Mouse (Mus musculus) heart, adult 8-10 months (tissue): ENCODE measurements around the gene Eef1akmt3. TPM values are rescaled to one million over a fixed set of nuclear protein-coding genes. Genes with fewer than 3 reads are reported as not detected.
"Not testable (repeated sequence)": the region's sequence is repeated elsewhere in the genome, so short reads cannot be mapped to it uniquely, and the experiment has no call there.

Experiments
- DNase-seq: peaks from one replicate; pipeline ENCODE4 v3.0.0; 2022; ENCODE audit warnings: low spot score
- total RNA-seq, 4 experiments: library from RNA; stranded (reverse); gene quantifications; 2 replicates each; pipeline ENCODE4 v1.2.4; 2022

The Eef1akmt3 gene
- total RNA-seq: not detected

DNA sequence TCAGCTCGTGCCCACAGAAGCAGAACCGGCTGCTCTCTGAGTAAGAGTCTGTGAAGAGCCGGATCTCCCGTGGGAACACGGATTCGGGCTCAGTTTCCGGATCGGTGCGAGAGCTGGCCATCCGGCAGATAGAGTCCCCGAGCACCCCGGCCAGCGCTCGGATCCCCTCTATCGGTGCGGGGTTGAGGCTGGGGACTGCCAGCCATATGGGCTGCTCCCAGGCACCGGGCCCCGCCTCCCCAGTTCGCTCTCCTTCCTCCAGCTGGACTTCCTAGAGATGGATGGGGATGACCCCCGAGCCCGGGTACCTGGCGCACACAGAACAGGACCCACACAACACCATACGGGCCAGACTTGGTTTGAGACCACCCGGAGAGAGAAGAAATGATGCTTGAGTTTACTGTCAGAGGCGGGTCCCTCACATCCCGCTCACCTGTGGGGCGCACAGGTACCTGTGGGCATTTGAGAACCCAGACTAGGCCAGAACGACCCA is at the start of gene Eef1akmt3, which contains the start of gene Mettl1:
TSS of gene Eef1akmt3 (minus strand) at position 240 of the 493 bp plus-strand sequence.
TSS of gene Mettl1 (plus strand) at position 141 of the 493 bp plus-strand sequence.
- no peak for DNase-seq

DNA sequence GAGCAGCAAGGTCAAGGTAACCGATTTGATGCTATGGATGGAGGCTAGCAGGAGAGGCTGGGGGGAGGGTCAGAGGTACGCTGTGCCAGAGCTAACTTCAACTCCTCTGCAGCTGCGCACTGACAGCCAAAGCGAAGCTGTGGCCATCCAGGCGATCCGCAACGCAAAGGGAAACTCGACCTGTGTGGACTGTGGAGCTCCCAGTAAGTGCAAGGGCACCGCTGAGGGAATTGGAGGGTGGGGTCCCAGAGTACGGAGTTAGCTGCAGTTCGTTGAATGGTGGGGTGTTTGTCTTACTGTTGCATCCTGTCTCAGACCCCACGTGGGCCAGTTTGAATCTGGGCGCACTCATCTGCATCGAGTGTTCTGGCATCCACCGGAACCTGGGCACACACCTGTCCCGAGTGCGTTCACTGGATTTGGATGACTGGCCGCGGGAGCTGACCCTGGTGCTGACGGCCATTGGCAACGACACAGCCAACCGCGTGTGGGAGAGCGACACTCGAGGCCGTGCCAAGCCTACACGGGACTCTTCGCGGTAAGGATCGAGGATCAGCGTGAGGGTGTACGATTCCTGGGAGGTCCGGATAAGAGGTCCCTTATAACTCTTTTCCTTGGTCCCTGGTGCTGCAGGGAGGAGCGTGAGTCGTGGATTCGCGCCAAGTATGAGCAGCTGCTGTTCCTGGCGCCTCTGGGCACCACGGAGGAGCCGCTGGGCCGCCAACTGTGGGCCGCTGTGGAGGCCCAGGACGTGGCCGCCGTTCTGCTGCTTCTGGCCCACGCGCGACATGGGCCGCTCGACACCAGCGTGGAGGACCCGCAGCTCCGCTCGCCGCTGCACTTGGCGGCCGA is 49.5 kb upstream of the Eef1akmt3 start:
- DNase-seq: no peak

GRCm38 (mm10) chr10:127085633-127086032 is 44.3 kb upstream of the Eef1akmt3 start:
- no peak for DNase-seq

GRCm38 (mm10) chr10:127085052-127085451 is 43.7 kb upstream of the Eef1akmt3 start:
- DNase-seq: no peak

DNA sequence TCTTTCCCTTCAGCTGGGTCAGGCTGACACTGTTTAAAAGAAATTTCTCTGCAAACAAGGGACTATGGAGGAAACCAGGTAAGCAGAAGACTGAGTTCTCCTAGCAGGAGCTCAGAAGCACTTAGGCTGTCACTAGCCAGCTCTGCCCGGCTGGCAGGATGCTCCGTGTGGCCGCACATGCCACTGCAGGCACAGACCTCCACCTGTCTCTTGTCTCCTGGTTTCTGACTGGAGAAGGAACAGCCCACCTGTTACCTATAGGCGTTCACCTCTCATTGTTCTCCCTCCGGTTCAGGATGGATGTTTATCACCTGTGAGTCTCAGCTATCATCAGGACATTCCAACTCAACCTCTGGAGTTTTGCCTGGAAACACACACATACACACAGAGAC is 42.6 kb upstream of the Eef1akmt3 start:
- no peak for DNase-seq

- no peak for DNase-seq
Observed at GRCm38 (mm10) chr10:127083292-127083914, 42.1 kb upstream of the Eef1akmt3 start.

DNA sequence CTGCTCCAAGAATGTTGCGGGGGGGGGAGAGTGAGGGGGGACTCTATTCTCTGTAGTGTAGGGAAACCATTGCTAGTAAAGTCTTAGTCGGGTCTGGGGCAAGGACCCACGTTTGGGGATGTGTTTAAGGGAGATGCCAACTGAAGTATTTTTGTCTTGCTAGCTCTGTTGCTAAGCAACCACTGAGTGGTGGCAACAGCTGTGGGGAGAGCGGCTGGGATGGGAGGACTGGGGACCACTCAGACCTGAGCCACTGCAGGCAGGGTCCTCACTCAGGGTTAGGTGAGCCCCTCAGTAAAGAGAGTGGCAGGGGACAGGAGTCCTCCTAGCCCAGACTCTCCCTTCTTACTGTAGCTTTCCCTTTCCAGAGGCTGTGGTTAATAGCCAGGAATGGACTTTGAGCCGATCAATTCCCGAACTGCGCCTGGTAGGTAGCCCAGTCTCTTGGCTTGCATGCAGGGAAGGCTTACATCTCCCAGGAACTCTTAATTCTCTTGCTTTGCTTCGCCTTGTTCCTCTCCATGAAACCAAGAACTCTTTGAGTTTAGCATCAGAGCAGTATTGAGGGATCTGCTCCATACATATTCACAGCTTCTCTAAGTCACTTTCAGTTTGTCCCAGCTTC is 40.8 kb upstream of the Eef1akmt3 start:
- no peak for DNase-seq

GRCm38 (mm10) chr10:127080901-127081780 is 39.8 kb upstream of the Eef1akmt3 start:
- DNase-seq: peak; percentile 65

DNA sequence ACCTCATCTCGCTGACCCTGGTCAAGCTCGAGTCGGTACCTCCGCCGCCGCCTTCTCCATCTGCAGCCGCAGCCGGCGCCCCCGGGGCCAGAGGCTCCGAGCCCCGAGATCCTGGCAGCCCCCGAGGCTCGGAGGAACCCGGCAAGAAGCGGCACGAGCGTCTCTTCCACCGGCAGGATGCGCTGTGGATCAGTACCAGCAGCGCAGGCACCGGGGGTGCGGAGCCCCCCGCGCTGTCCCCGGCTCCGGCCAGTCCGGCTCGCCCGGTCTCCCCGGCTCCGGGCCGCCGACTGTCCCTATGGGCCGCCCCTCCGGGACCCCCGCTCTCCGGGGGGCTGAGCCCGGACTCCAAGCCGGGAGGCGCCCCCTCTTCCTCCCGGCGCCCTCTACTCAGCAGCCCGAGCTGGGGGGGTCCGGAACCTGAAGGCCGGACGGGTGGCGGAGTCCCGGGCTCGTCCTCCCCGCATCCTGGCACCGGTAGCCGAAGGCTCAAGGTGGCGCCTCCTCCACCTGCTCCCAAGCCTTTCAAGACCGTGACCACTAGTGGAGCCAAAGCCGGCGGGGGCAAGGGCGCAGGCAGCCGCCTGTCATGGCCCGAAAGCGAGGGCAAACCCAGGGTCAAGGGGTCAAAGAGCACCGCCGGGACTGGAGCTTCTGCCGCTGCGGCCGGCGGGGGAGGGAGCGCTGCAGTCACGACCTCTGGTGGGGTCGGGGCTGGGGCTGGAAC is 38.5 kb upstream of the Eef1akmt3 start:
- no peak for DNase-seq

DNA sequence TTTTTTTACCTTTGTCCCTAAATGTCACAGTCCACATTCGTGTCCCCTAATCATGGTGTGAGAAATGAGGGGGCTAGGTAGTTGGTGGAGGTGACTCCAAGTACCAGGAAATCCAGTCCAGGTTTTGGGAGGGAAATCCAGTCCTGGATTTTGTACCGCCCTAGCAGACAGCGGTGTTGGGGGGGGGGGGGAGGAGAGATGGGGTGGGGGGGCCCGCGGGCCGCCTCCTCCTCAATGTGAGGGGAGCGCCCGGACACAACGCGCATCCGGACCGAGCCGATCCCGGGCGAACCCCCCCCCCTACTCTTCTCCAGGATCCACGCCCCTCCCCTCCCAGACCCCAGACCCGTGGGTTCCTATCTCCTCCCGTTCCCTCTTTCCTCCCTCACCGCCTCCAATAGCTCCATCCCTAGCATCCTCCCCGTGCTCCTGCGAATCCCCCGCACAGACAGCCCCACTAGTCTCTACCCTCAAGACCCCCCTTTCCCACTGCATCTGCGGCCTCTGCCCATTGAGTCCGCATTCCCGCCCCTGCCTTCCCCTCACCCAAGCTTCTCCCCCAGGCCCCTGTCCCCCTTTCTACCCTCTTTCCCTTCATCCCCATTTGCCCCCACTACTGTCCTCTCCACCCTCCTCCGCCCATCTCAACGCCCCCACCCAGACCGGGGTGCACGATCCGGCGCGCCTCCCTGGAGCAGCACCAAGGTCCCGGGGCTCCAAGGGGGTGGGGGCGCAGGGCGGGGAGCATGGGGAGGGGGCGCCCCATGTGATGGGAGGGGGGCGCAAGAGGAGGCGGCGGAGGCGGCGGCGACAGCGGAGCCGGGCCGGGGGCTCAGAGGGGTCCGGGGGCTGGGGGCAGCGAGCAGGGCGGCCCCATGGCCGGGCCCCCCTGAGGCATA is 37.6 kb upstream of the Eef1akmt3 start:
- no peak for DNase-seq

DNA sequence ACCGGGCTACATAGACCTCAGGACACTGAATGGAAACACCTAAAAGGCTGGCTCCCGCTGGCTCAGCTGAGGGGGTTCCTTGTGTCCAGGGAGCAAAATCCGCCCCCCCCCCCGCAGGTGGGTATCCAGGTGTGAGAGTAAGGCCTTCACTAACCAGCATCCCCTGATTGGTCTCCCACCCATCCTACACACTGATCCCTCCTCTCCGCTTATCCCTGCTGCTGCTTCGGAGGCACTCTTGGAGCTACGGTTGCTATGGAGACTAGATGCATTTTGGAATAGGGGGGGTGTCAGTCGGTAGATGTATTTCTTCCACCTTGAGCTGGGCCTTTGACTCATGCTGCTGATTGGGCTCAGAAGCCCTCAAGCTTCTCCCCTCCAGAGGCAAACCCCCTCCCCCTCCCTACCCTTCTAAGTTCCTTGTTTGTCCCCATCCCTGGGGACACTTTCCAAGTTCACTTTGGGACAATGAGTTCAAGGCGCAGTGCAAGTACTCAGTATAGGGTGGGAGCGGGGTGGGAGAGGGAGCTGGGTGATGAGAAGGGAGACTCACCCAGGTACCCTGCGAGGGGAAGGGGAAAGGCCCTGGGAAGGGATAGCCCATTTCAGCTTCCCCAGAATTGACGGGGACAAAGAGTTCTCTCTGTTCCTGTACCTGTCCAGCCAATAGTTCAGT is 36.8 kb upstream of the Eef1akmt3 start:
- DNase-seq: no peak

- no peak for DNase-seq
Observed at GRCm38 (mm10) chr10:127077515-127077914, 36.2 kb upstream of the Eef1akmt3 start.

- no peak for DNase-seq
Observed at GRCm38 (mm10) chr10:127076082-127076481, 34.8 kb upstream of the Eef1akmt3 start.

GRCm38 (mm10) chr10:127075651-127076050 is 34.3 kb upstream of the Eef1akmt3 start:
- no peak for DNase-seq

DNA sequence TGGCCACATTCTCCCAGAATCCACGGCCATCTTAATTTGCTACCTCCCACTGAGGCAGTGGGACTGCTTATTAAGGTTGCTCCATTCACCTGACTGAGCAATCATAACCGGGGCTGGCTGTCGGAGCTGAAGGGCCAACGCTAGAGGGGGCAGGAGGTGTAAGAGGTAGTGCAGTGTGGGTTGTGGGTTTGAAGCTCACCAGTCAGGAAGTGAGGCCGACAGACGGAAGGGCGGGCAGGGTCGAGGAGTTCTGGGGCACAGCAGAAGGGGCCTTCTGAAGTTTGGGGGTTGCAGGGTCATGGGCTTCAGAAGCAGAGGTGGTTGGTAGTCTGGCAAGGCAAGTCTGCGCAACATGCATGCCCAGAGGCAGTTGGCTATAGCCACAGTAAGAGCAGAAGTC is 33.8 kb upstream of the Eef1akmt3 start, which contains the start of gene Agap2:
TSS of gene Agap2 (plus strand) at position 205 of the 400 bp plus-strand sequence.
- DNase-seq: no peak

DNA sequence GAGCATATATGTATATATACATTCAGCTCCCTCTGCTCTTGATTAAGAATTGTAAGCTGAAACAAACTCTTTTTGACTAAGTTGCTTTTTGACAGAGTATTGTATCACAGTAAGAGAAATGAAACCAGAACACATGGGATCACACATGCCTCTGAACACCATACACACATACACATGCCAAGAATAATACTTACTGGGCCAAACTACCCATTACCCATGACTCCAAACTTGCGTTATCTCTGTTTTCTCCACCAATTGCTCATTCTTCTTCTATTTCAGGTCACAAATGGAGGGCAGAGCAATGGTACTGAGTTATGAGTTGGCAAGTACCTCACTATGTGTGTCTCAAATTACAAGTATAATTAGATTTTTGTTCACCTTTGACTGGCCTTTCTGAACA is 32.7 kb upstream of the Eef1akmt3 start:
- DNase-seq: no peak

- DNase-seq: not testable (repeated sequence)
Observed at GRCm38 (mm10) chr10:127072969-127073368, 31.7 kb upstream of the Eef1akmt3 start.

DNA sequence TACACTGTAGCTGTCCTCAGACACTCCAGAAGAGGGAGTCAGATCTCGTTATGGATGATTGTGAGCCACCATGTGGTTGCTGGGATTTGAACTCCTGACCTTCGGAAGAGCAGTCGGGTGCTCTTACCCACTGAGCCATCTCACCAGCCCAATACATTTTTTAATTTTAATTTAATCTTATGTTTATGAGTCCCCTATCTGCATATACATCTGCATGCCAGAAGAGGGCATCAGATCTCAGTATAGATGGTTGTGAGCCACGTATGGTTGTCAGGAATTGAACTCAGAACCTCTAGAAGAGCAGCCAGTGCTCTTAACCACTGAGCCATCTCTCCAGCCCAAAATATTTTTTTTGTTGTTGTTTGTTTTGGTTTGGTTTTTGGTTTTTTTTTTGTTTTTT is 31.0 kb upstream of the Eef1akmt3 start:
- not testable (repeated sequence) for DNase-seq

- DNase-seq: no peak
Observed at GRCm38 (mm10) chr10:127071203-127071602, 29.9 kb upstream of the Eef1akmt3 start.
